Mouse (Mus musculus) hindbrain, embryonic 14.5 days (tissue): Measurements from ENCODE around the gene Dennd6a. TPM values are rescaled to one million over a fixed set of nuclear protein-coding genes. Genes with fewer than 3 reads are reported as not detected.
"Not testable (repeated sequence)": the region's sequence is repeated elsewhere in the genome, so short reads cannot be mapped to it uniquely, and the experiment has no call there.

Experiments used
- ATAC-seq: fragments of 200-750 bp; cut with Nextera tagmentation; 2 replicates; pipeline ENCODE4 v1.8.0; 2017; ENCODE audit warnings: moderate number of reproducible peaks, mild to moderate bottlenecking, moderate TSS enrichment, moderate library complexity; ENCODE audit not compliant: low FRiP score
- DNase-seq: peaks from one replicate; pipeline ENCODE4 v3.0.0-alpha.2; 2015; ENCODE audit warnings: low spot score
- H3K27ac ChIP-seq: fragments of 300-500 bp; sonication (generic); 2 replicates; pipeline ENCODE4 v1.5.1; 2014; ENCODE audit warnings: mild to moderate bottlenecking, moderate library complexity
- H3K27me3 ChIP-seq: fragments of 300-500 bp; sonication (generic); 2 replicates; pipeline ENCODE4 v1.6.1; 2014; ENCODE audit warnings: mild to moderate bottlenecking, low read length, mixed read lengths; ENCODE audit not compliant: control insufficient read depth, insufficient read depth
- H3K36me3 ChIP-seq: fragments of 300-500 bp; sonication (generic); replicated peaks from 2 replicates; pipeline ENCODE4 v1.6.1; 2014; ENCODE audit not compliant: control insufficient read depth, insufficient read depth
- H3K4me1 ChIP-seq: fragments of 300-500 bp; sonication (generic); replicated peaks from 2 replicates; pipeline ENCODE4 v1.6.1; 2014; ENCODE audit warnings: antibody characterized with exemption, low read length, mixed read lengths; ENCODE audit not compliant: control insufficient read depth, insufficient read depth
- H3K4me2 ChIP-seq: fragments of 300-500 bp; sonication (generic); replicated peaks from 2 replicates; pipeline ENCODE4 v1.6.1; 2014; ENCODE audit warnings: mild to moderate bottlenecking, moderate library complexity
- H3K4me3 ChIP-seq: fragments of 300-500 bp; sonication (generic); replicated peaks from 2 replicates; pipeline ENCODE4 v1.5.1; 2014; ENCODE audit warnings: mild to moderate bottlenecking, low read length
- H3K9ac ChIP-seq: fragments of 300-500 bp; sonication (generic); 2 replicates; pipeline ENCODE4 v1.6.1; 2014
- H3K9me3 ChIP-seq: fragments of 300-500 bp; sonication (generic); 2 replicates; pipeline ENCODE4 v1.6.1; 2016; ENCODE audit warnings: low read length; ENCODE audit not compliant: control insufficient read depth
- WGBS: fragments of 180-500 bp; shearing (Covaris S2); extraction: QIAGEN DNeasy Blood & Tissue Kit; methylation state at CpG from one replicate; pipeline ENCODE4 v1.1.7; 2014; 5-methylcytosine and 5-hydroxymethylcytosine counted together
- microRNA-seq: library from miRNA; unstranded; fragments of <30 nt; microRNA quantifications from one replicate; pipeline ENCODE4, GENCODE M21; 2016
- polyA plus RNA-seq: library from polyadenylated mRNA; unstranded; fragments of >200 nt; fragmentation: Nextera tagmentation; extraction: Ambion mirVana; gene quantifications from 2 replicates; pipeline ENCODE4 v1.2.1, GENCODE M21; 2014

Gene Dennd6a
- polyA plus RNA-seq, 1 experiment from 2014 or later = 21.3 TPM

DNA sequence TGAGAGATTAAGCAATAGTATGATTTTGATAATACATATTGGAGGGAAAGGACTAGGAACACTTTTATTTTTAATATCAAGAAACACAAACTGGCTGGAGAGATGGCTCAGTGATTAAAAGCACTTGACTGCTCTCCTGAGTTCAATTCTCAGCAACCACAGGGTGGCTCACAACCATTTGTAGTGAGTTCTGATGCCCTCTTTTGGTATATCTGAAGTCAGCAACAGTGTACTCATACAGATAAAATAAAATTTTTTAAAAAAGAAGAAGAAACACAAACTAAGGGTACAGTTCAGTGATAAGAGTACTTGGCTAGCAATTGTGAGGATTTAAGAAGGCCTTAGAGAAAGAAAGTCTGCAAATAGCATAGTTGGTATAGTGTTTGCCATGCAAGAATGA is 97.3 kb downstream of the Dennd6a start:
- H3K27me3 ChIP-seq = no peaks in the 10 kb centered on the region
- no peak overlapping the region for H3K4me3 ChIP-seq
- H3K27ac ChIP-seq = no peak overlapping the region
- peaks cover 26% of the 10 kb centered on the region for H3K4me1 ChIP-seq
- no peak for ATAC-seq
- H3K36me3 ChIP-seq = peaks cover 6% of the 10 kb centered on the region
- no peak overlapping the region for H3K9ac ChIP-seq
- H3K9me3 ChIP-seq = no peaks in the 10 kb centered on the region
- H3K4me2 ChIP-seq = no peak overlapping the region
- no peak for DNase-seq

DNA sequence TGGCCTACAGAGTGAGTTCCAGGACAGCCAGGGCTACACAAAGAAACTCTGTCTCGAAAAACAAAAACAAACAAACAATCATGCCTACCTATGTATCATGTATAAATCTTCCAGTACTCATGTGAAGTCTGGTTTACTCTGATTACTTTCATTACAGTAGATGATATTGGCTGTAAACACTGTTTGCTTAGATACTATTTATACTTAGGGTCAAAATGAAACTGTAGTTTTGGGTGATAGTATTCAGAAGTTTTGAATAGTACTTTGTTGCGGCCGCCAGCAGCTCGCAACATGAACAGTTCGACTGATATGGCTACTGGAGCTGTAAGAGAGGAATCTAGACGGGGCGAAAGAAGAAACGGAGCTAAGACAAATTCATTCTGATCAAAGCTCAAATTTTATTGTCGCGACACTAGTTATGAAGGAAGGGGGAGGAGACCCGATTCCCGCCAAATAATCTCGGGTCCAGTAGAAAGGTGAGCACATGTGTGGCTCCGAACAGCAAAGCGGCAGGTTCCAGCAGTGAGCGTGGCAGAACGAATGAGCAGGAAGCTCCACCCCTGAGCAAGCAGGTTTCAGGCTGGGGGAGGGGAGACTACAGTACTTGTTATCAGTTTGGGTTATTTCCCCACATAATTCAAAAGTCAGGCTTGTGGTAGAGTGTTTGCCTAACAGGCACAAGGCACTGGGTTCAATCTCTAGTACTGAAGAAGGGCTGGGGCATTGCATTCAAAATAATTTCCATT is 98.4 kb downstream of the Dennd6a start:
- H3K27ac ChIP-seq, H3K27me3 ChIP-seq, H3K9me3 ChIP-seq, H3K9ac ChIP-seq, DNase-seq, H3K4me2 ChIP-seq, H3K36me3 ChIP-seq, ATAC-seq, H3K4me3 ChIP-seq: not testable (repeated sequence)
- WGBS = 71% methylated on average over 17 of the region's 17 CpGs
- H3K4me1 ChIP-seq = peaks cover 23% of the 10 kb centered on the region

DNA sequence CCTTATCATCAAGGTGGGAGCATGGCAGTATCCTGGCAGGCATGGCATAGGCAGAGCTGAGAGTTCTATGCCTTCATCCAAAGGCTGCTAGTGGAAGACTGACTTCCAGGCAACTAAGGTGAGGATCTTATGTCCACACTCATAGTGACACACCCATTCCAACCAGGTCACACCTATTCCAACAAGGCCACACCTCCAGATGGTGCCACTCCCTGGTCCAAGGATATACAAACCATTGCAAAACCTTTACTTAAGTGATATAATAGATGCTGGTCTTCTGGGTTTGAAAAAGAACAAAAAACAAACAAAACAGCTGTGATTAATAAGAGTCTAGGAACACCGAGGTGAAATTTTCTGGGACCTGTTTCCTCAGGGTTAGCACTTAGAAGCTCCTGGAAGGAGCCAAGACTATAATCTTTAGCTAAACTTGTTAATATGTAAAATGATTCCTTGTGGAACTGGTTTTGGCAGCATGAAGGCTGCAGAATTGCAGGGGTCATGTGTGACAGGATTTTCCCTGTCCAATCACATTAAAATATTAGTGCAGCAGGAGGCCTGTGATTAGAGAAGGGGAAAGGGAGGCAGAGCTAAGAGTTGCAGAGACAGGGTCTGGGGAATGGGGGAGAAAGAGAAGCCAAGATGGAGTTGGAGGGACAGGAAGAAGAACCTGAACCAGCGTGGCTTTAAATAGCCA is 101.0 kb downstream of the Dennd6a start:
- H3K4me1 ChIP-seq, H3K9me3 ChIP-seq, H3K4me3 ChIP-seq, H3K36me3 ChIP-seq, H3K4me2 ChIP-seq, H3K27me3 ChIP-seq, ATAC-seq, H3K27ac ChIP-seq, DNase-seq, H3K9ac ChIP-seq: not testable (repeated sequence)
- 93% methylated on average over 2 of the region's 2 CpGs for WGBS

DNA sequence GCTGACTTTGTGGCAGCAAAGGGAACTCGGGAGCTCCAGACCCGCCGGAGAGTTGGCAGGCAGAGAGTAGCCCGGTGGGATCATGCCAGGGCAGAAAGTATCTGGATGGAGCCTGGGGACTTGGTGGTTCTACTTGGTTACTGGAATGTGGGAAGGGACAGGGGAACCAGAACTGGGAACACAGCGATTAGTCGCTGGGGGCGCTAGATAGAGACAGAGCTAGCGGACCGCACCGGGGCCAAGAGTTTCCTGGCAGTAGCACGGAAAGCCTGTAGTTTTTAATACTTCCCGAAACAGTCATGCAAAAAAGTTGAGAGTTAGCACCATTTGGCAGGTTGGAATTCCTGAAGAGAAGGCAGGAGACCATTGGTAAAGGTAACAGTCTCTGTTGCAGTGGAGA is 101.7 kb downstream of the Dennd6a start:
- Histone ChIP-seq H3K4me2 (no peak overlapping the region), H3K36me3 (no peaks in the 10 kb centered on the region), H3K9ac (no peak overlapping the region), H3K4me1 (peaks cover 4% of the 10 kb centered on the region), H3K27ac (no peak overlapping the region), H3K4me3 (no peak overlapping the region), H3K9me3 (no peaks in the 10 kb centered on the region), H3K27me3 (no peaks in the 10 kb centered on the region)
- no peak for ATAC-seq
- 27% methylated on average over 12 of the region's 12 CpGs for WGBS
- DNase-seq = no peak

DNA sequence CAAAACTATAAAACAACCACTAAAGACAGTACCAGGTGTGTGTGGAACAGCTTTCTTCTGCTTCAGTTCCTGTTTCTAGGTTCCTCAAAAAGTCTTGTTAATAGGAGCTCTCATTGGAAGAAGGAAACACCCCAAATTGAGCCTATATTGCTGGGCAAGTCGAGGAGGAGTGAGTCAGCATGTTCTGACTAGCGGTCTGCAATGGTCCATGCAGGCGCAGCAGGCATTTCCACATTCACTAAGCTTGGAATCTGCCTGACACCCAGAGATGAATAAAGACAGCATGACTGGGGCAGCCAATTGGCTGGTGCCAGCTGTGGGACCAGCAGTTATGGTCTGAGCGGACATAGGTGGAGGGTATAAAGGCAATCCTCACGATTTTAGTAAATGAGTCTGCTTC is 102.1 kb downstream of the Dennd6a start:
- H3K9me3 ChIP-seq = no peaks in the 10 kb centered on the region
- no peak overlapping the region for H3K9ac ChIP-seq
- H3K4me3 ChIP-seq = no peak overlapping the region
- H3K27me3 ChIP-seq = no peaks in the 10 kb centered on the region
- no peak overlapping the region for H3K4me2 ChIP-seq
- 74% methylated on average over 5 of the region's 5 CpGs for WGBS
- no peak for ATAC-seq
- DNase-seq = no peak
- H3K4me1 ChIP-seq = no peaks in the 10 kb centered on the region
- H3K36me3 ChIP-seq = no peaks in the 10 kb centered on the region
- H3K27ac ChIP-seq = no peak overlapping the region

Small RNA genes within 50 kb of the gene (microRNA-seq; reads per million reads assigned to microRNA genes)
- gene Mir7672 = 0.81 reads per million

Other genes starting within 250 kb of the Dennd6a start
- 19.6 and 19.8 TPM in 2 replicates for gene Slmap, start 38.9 kb upstream of the Dennd6a start, polyA plus RNA-seq
- gene Arf4, start 64.2 kb downstream of the Dennd6a start, polyA plus RNA-seq = 549 and 555 TPM in 2 replicates
- gene Pde12, start 96.0 kb downstream of the Dennd6a start, polyA plus RNA-seq = 12.7 and 13.5 TPM in 2 replicates
- 0.03 and 0.10 TPM in 2 replicates for gene Dnah12, start 119.4 kb downstream of the Dennd6a start, polyA plus RNA-seq